Mouse (Mus musculus): ENCODE measurements around the gene Nudt8. TPM values are rescaled to one million over a fixed set of nuclear protein-coding genes. Genes with fewer than 3 reads are reported as not detected.
"Not testable (repeated sequence)": the region's sequence is repeated elsewhere in the genome, so short reads cannot be mapped to it uniquely, and the experiment has no call there.

Gene Nudt8
- total RNA-seq (2021), result 10 to 100 TPM; 14.6 to 14.8 TPM

GRCm38 (mm10) chr19:4000119-4000900 lies at the start of gene Nudt8, which contains the start of gene Gm49405:
Nudt8 (plus strand) TSS chr19:4000580.
Gm49405 (plus strand) TSS chr19:4000626.
- intact Hi-C loops (cut with DNase I), result no loop called here
- DNase-seq, result peak; percentile 95

- intact Hi-C loops (cut with DNase I), result loop anchor here (10.0 kb wide), 1 partner anchor 133 kb away; the partner anchor contains the start of gene Cabp2
These were observed 48.9 kb upstream of the Nudt8 start for GRCm38 (mm10) chr19:3951461-3951860.

GRCm38 (mm10) chr19:3952099-3952498 lies 48.3 kb upstream of the Nudt8 start:
- DNase-seq, result no peak
- intact Hi-C loops (cut with DNase I), result loop anchor here (10.0 kb wide), 1 partner anchor 133 kb away; the partner anchor contains the start of gene Cabp2

More at GRCm38 (mm10) chr19:3951461-3951860, 48.9 kb upstream of the Nudt8 start:
- no peak for DNase-seq

- no peak for DNase-seq
- intact Hi-C loops (cut with DNase I), result loop anchor here (10.0 kb wide), 1 partner anchor 130 kb away; the partner anchor contains the start of gene Cabp2
These were observed 45.3 kb upstream of the Nudt8 start for GRCm38 (mm10) chr19:3955033-3955432.

GRCm38 (mm10) chr19:3955804-3956203 lies 44.6 kb upstream of the Nudt8 start:
- intact Hi-C loops (cut with DNase I), result loop anchor here (10.0 kb wide), 1 partner anchor 129 kb away; the partner anchor contains the start of gene Cabp2
- no peak for DNase-seq

GRCm38 (mm10) chr19:3957296-3958036 lies 42.9 kb upstream of the Nudt8 start:
- intact Hi-C loops (cut with DNase I), result loop anchor here (10.0 kb wide), 1 partner anchor 127 kb away; the partner anchor contains the start of gene Cabp2

GRCm38 (mm10) chr19:3958470-3958869 lies 41.9 kb upstream of the Nudt8 start, which contains the start of gene Aldh3b3:
Aldh3b3 (plus strand) TSS chr19:3958645.
- peak; percentile 73 for DNase-seq
- intact Hi-C loops (cut with DNase I), result loop anchor here (10.0 kb wide), 1 partner anchor 126 kb away; the partner anchor contains the start of gene Cabp2

More at GRCm38 (mm10) chr19:3957296-3958036, 42.9 kb upstream of the Nudt8 start:
- DNase-seq, result not testable (repeated sequence)

- intact Hi-C loops (cut with DNase I), result loop anchor here (10.0 kb wide), 1 partner anchor 126 kb away; the partner anchor contains the start of gene Cabp2
- DNase-seq, result no peak
These were observed 41.4 kb upstream of the Nudt8 start for GRCm38 (mm10) chr19:3959030-3959429.

GRCm38 (mm10) chr19:3960211-3960610 lies 40.2 kb upstream of the Nudt8 start:
- intact Hi-C loops (cut with DNase I), result no loop called here
- no peak for DNase-seq

- DNase-seq; intact Hi-C loops (cut with DNase I): not testable (repeated sequence)
These were observed 38.6 kb upstream of the Nudt8 start for GRCm38 (mm10) chr19:3961805-3962204.

- no peak for DNase-seq
- intact Hi-C loops (cut with DNase I), result no loop called here
These were observed 37.9 kb upstream of the Nudt8 start for GRCm38 (mm10) chr19:3962469-3962868.

- no peak for DNase-seq
- intact Hi-C loops (cut with DNase I), result no loop called here
These were observed 36.4 kb upstream of the Nudt8 start for GRCm38 (mm10) chr19:3964030-3964429.

GRCm38 (mm10) chr19:3966330-3967075 lies 33.9 kb upstream of the Nudt8 start:
- intact Hi-C loops (cut with DNase I), result no loop called here
- DNase-seq, result no peak

GRCm38 (mm10) chr19:3967258-3967657 lies 33.1 kb upstream of the Nudt8 start:
- intact Hi-C loops (cut with DNase I), result no loop called here
- no peak for DNase-seq

GRCm38 (mm10) chr19:3972229-3972628 lies 28.2 kb upstream of the Nudt8 start, which contains the start of gene Aldh3b2:
Aldh3b2 (plus strand) TSS chr19:3972328.
- no peak for DNase-seq

GRCm38 (mm10) chr19:3974608-3975007 lies 25.8 kb upstream of the Nudt8 start:
- DNase-seq; intact Hi-C loops (cut with DNase I): not testable (repeated sequence)

More at GRCm38 (mm10) chr19:3972229-3972628, 28.2 kb upstream of the Nudt8 start, which contains the start of gene Aldh3b2:
- intact Hi-C loops (cut with DNase I), result no loop called here

GRCm38 (mm10) chr19:3975866-3976265 lies 24.5 kb upstream of the Nudt8 start:
- intact Hi-C loops (cut with DNase I), result no loop called here
- DNase-seq, result no peak

GRCm38 (mm10) chr19:3980309-3980708 lies 20.1 kb upstream of the Nudt8 start:
- intact Hi-C loops (cut with DNase I), result no loop called here
- peak; percentile 80 for DNase-seq

GRCm38 (mm10) chr19:3980917-3981316 lies 19.5 kb upstream of the Nudt8 start:
- no peak for DNase-seq
- intact Hi-C loops (cut with DNase I), result no loop called here

All from left cerebral cortex, postnatal 4 days (tissue).